Mouse (Mus musculus) urinary bladder, postnatal 10 days (tissue): ENCODE data around the gene V1ra8.
"Not testable (repeated sequence)": the region's sequence is repeated elsewhere in the genome, so short reads cannot be mapped to it uniquely, and the experiment has no call there.

Source experiments
- DNase-seq: peaks from one replicate; pipeline ENCODE4 v3.0.0; 2022; ENCODE audit warnings: low spot score

V1ra8 gene

DNA sequence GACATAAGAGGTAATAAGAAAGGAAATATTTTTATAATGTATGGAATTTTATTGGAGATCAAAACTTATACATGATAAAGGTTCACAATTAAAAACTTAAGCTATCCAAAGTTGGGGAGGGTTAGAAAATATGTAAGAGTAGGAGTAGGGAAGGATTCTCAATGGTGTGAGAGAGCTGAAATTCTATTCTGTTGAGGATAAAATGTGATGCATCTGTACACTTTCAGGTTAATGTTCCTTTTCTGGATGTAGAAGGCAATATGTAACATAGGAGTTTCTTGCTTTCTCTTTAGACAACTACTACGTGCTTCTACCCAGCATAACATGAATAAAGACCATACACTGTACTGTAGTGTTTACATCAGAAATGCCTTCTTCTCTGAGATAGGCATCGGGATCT is at the start of gene V1ra8:
Gene V1ra8, plus strand, starts transcription at position 301 of the 400 bp plus-strand sequence.
- DNase-seq, result not testable (repeated sequence)

DNA sequence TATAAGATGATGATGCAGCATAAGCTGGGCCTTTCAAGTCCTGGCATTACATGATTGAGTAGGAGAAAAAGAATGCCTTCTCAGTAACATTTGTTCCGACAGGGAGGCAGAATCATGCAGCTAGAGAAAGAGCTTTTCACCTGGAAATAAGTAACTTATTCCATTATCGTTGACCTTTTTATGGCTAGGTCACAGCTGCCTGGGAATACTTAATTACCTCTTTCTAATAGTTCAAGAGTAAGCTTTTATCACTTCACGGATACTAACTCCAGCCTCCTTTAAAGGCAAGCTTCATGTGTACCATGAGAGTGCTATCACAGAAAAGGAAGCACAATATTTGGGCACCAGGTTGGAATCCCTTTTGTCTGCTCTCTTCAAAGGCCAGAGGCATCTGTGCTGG is 42.5 kb upstream of the V1ra8 start:
- DNase-seq, result no peak

DNA sequence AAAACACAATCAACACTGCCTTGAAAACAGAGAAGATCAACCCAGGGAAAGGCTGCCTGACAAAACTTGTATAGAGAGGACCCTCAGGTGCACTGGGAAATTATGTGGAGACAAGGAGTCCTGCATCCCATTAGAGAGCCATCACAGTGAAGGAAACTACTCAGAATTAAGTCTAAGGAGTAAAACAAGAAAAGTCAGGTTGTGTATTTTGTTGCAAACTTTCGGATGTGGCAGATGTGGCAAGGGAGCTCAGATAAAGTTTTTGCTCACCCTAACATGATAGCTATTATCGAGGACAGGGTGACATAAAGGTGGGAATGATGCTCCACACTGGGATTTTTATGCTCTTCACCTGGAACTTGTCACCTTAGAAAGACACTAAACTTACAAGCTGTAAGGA is 28.1 kb upstream of the V1ra8 start, which contains the start of gene Vmn1r52:
Gene Vmn1r52, plus strand, starts transcription at position 301 of the 400 bp plus-strand sequence.
- no peak for DNase-seq

DNA sequence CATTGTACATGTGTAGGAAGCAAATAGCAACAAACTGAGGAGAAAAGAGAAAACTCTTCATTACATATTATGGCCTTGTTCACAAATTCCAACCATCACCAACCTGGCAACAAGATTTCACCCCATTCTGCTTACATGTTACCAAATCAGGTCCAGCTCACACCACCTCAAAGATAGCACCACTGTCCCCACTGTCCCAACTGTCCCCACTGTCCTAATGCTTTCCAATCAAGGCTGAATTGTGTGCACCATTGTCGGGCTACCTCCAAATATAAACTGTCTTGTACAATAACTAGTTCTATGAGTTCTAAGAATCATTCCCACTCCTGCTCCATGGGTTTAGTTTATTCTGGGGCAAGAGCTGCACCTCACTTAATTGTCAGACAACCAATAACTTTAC is 21.7 kb downstream of the V1ra8 start, which contains the start of gene Vmn1r53:
Gene Vmn1r53, minus strand, starts transcription at position 101 of the 400 bp plus-strand sequence.
- no peak for DNase-seq

DNA sequence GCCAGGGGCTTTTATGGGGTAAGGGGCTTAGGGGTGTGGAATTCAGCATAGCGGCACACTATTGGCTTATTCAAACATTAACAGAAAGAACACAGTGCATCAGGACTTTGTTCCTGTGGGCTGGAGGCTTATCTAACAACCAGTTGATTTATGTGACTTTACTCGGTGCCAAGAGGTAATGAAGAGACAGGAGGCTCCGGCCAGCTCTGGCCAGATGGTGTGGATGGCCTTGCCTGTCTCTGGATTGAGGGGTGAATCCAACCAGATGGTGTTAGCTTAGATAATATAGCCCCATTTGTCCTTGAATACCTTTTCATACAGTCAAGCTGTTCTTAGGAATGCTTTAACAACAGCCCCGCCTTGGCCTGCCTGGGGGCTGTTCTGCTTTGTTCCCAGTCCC is 29.5 kb downstream of the V1ra8 start:
- DNase-seq, result not testable (repeated sequence)

DNA sequence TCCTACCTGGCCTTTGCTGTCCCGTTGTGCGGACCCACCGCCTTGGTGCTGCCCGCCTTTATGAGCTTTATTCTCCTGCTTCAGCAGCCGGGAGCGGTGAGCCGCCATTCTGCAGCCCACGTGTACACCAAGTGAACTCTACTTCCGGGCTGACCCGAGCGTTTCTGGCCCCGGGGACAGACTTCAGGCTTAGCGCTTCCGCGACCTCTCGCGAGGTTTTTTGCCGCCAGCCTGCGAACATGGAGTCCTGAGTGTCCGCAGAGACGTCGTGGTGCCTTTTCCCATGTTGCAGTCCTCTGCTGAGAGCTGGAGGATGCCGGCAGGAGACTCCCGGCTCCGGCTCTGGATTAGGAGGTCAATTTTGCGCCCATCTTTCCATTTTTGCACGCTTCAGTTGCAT is 30.1 kb downstream of the V1ra8 start:
- no peak for DNase-seq

DNA sequence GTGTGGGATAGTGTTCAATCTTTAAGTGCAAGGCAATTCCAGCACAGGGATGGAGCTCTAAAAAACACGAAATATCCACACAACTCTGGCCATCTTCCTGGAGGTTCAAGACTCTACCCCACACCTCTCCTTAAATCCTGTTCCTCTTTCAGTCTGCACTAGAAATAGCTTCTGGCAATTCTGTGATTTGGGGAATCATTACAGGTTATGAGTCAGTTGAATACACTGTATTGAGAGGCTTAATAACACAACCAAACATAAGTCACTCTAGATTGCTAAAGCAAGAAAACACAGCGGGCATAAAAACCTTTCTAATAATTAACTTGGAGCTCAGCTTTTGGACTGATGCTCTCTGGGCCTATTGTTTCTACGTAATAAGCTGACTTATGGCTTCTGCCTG is 41.4 kb downstream of the V1ra8 start:
- DNase-seq, result no peak

DNA sequence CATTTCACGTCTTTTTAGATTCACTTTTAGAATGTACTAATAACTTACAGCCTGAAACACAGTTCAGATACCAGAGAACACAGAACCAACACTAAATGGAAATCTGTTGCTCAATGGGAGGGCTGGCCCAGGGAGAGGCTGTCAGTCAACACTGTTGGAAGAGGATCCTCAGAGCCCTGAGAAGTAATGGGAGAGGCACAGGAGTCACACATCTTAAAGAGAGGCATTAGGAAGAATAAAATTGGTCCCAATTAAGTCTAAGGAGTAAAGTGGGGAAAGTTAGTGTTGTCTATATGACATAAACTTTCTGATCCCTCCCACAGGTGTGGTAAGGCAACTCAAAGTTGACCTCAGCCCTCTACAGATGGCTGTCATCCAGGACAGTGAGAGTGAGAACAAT is 43.4 kb downstream of the V1ra8 start, which contains the start of gene Vmn1r54:
Gene Vmn1r54, plus strand, starts transcription at position 301 of the 400 bp plus-strand sequence.
- no peak for DNase-seq
